Mouse (Mus musculus): ENCODE data around the gene Ubqln4. TPM values are rescaled to one million over a fixed set of nuclear protein-coding genes. Genes with fewer than 3 reads are reported as not detected.
"Not testable (repeated sequence)": the region's sequence is repeated elsewhere in the genome, so short reads cannot be mapped to it uniquely, and the experiment has no call there.

The Ubqln4 gene
- total and polyA plus RNA-seq, 3 experiments = 43.6 to 171 (median 83.0) TPM

DNA sequence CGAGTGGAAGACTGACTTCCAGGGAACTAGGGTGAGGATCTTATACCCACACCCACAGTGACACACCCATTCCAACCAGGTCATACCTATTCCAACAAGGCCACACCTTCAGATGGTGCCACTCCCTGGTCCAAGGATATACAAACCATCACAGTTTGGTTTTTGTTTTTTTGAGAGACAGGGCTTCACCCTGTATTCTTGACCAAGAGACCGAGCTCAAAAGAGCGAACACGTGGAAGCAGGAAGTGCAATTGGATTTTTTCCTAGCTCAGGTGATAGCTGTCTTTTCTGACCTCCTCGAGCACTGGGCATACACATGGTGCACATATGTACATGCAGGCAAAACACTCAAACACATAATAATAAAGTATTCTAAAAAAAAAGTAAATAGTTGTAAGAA is 24.3 kb downstream of the Ubqln4 start:
- H3K9ac ChIP-seq (ENCODE audit: control insufficient read depth, low read depth, low read length, poor library complexity, severe bottlenecking) = not testable (repeated sequence)

DNA sequence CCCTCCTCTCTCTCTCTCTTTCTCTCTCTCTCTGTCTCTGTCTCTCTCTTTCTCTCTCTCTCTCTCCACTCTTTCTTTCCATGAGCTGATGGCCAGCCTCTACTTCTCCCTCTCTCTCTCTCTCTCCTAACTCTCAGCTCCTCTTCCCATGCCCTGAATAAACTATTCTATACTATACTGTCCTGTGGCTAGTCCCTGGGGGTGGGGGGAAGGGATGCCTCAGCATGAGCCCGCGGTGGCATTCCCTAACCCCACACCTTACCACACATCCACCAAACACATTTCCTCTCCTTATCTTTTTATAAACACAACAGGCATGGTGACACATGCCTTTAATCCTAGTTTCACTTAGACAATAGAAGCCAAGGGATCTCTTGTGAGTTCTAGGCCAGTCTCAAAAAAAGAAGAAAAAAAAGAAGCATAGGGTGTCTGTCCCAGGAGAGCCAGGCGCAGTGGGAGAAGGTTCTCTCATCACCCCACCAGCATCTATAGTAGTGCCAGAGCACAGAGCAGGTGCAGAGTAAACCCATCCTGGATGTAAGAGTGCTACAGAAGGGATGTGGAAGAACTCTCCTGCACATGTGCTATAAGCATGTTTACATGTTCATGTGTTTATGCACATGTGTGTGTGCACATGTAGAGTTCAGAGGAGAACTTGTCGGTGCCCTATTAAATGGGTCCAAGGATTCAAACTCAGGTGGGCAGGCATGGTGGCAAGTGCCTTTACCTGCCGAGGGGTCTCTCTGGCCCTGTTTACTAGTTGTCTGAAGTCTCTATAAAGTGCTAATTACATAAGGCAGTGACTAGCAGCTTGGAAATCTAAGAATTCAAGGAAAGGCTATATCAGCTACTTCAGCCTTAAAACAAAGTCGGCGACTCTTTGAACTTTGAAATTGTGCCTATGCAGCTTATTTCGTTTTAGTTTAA is 25.2 kb downstream of the Ubqln4 start:
- peak; percentile 47 for DNase-seq (ENCODE audit: low read depth, low spot score)
- Histone ChIP-seq H3K9ac (ENCODE audit: control insufficient read depth, low read depth, low read length, poor library complexity, severe bottlenecking) (peak overlapping the region; percentile 89), H3K4me1 (ENCODE audit: control insufficient read depth in 1 of 2, insufficient read depth in 2 of 2, low read length in 2 of 2) (peaks cover 0 to 19% of the 10 kb centered on the region in 2 experiments; a peak in 2 of 4 replicates), H3K79me2 (ENCODE audit: control insufficient read depth, insufficient read depth, low read length, poor library complexity) (peaks cover 21% of the 10 kb centered on the region), H3K9me3 (replicated peaks; ENCODE audit: insufficient read depth, low read length) (no peaks in the 10 kb centered on the region), H3K27ac (ENCODE audit: control insufficient read depth, low read depth, low read length) (peak overlapping the region; percentile 25; the same call in 1 of the 2 replicates), H3K36me3 (ENCODE audit: control insufficient read depth in 1 of 2, insufficient read depth in 2 of 2, low read length in 2 of 2) (peaks cover 17 to 18% of the 10 kb centered on the region in 2 experiments), H3K27me3 (ENCODE audit: control insufficient read depth in 1 of 2, insufficient read depth in 2 of 2, low read length in 2 of 2) (no peaks in the 10 kb centered on the region), H3K4me3 (ENCODE audit: control insufficient read depth in 1 of 2, insufficient read depth in 1 of 2, low read depth in 2 of 2, low read length in 2 of 2) (peak overlapping the region; percentile 87 to 93)
- TF ChIP-seq MAX (IDR thresholded peaks at IDR 0.05; ENCODE audit: low read length) (peak; percentile 3; the same call in 1 of the 2 replicates), JUND (IDR thresholded peaks at IDR 0.05; ENCODE audit: low read depth, low read length) (no peak), NRF1 (IDR thresholded peaks at IDR 0.05; ENCODE audit: insufficient read depth, low read depth, low read length, poor library complexity, severe bottlenecking) (no peak), RAD21 (IDR thresholded peaks at IDR 0.05; ENCODE audit: low read depth, low read length) (no peak), MYC (IDR thresholded peaks at IDR 0.05; ENCODE audit: low read depth, low read length) (no peak), ELF1 (IDR thresholded peaks at IDR 0.05; ENCODE audit: low read depth, low read length) (no peak), ETS1 (IDR thresholded peaks at IDR 0.05; ENCODE audit: low read depth, low read length) (no peak), ZC3H11A (IDR thresholded peaks at IDR 0.05; ENCODE audit: low read depth, low read length) (no peak), ZNF384 (IDR thresholded peaks at IDR 0.05; ENCODE audit: low read depth, low read length) (no peak), HCFC1 (IDR thresholded peaks at IDR 0.05; ENCODE audit: low read depth, low read length) (no peak), SIN3A (IDR thresholded peaks at IDR 0.05; ENCODE audit: low read length) (no peak; the same call in 1 of the 2 replicates), BHLHE40 (IDR thresholded peaks at IDR 0.05; ENCODE audit: borderline replicate concordance, low read depth, low read length) (no peak), GABPA (IDR thresholded peaks at IDR 0.05; ENCODE audit: low read depth, low read length) (no peak), E2F4 (IDR thresholded peaks at IDR 0.05; ENCODE audit: borderline replicate concordance, low read depth, low read length) (no peak), KAT2A (conservative IDR thresholded peaks at IDR 0.05; ENCODE audit: low read depth, low read length) (no peak), ZKSCAN1 (IDR thresholded peaks at IDR 0.05; ENCODE audit: low read depth, low read length) (no peak), UBTF (IDR thresholded peaks at IDR 0.05; ENCODE audit: borderline replicate concordance, insufficient read depth, low read depth, low read length) (no peak), CHD1 (IDR thresholded peaks at IDR 0.05; ENCODE audit: low read depth, low read length) (0 out of 2 replicates have a peak, but pooled peaks have one; percentile 9), MAZ (IDR thresholded peaks at IDR 0.05; ENCODE audit: low read depth, low read length) (no peak), TCF12 (IDR thresholded peaks at IDR 0.05; ENCODE audit: low read depth, low read length) (no peak), TAL1 (IDR thresholded peaks at IDR 0.05; ENCODE audit: low read length) (peak; percentile 50), MEF2A (IDR thresholded peaks at IDR 0.05; ENCODE audit: extremely low read depth, insufficient replicate concordance, low read depth, low read length, poor library complexity, severe bottlenecking) (no peak)

More for the DNA sequence above, 24.3 kb downstream of the Ubqln4 start:
- Histone ChIP-seq H3K79me2 (ENCODE audit: control insufficient read depth, insufficient read depth, low read length, poor library complexity) (peaks cover 19% of the 10 kb centered on the region), H3K4me1 (ENCODE audit: control insufficient read depth in 1 of 2, insufficient read depth in 2 of 2, low read length in 2 of 2) (peaks cover 0 to 19% of the 10 kb centered on the region in 2 experiments; a peak in 2 of 4 replicates), H3K36me3 (ENCODE audit: control insufficient read depth in 1 of 2, insufficient read depth in 2 of 2, low read length in 2 of 2) (peaks cover 12 to 17% of the 10 kb centered on the region in 2 experiments)
- H3K27ac ChIP-seq (ENCODE audit: control insufficient read depth, low read depth, low read length); H3K9me3 ChIP-seq (replicated peaks; ENCODE audit: insufficient read depth, low read length); H3K27me3 ChIP-seq (ENCODE audit: control insufficient read depth in 1 of 2, insufficient read depth in 2 of 2, low read length in 2 of 2); H3K4me3 ChIP-seq (ENCODE audit: control insufficient read depth in 1 of 2, insufficient read depth in 1 of 2, low read depth in 2 of 2, low read length in 2 of 2); DNase-seq (ENCODE audit: low read depth, low spot score): not testable (repeated sequence)

Data from MEL (cell line).